Mouse (Mus musculus): Measurements from ENCODE around the gene Gpr37. TPM values are rescaled to one million over a fixed set of nuclear protein-coding genes. Genes with fewer than 3 reads are reported as not detected.

Gene Gpr37
- polyA plus RNA-seq, 1 experiment from 2014 or later: 2.9 TPM

GRCm38 (mm10) chr6:25686760-25687200 is 3.7 kb downstream of the Gpr37 start:
- peak overlapping the region; percentile 9 for H3K4me3 ChIP-seq (replicated peaks; ENCODE audit: low read length)
- H3K27me3 ChIP-seq (ENCODE audit: control insufficient read depth, insufficient read depth, low read length): peaks cover 5% of the 10 kb centered on the region; the same call in 1 of the 2 replicates
- no peak overlapping the region for H3K9ac ChIP-seq (ENCODE audit: low read length)
- 19% methylated on average over 3 of the region's 3 CpGs for WGBS
- no peak overlapping the region; the same call in 1 of the 2 replicates for H3K27ac ChIP-seq (ENCODE audit: low read length)
- H3K4me2 ChIP-seq (ENCODE audit: low read depth, low read length): peak overlapping the region; percentile 23; the same call in 1 of the 2 replicates
- H3K4me1 ChIP-seq (ENCODE audit: control insufficient read depth, insufficient read depth, low read length): peaks cover 9% of the 10 kb centered on the region; the same call in 1 of the 2 replicates
- no peak for ATAC-seq (ENCODE audit: insufficient read depth, low FRiP score)
- H3K9me3 ChIP-seq (replicated peaks; ENCODE audit: control insufficient read depth, low read length): no peaks in the 10 kb centered on the region
- no peaks in the 10 kb centered on the region for H3K36me3 ChIP-seq (ENCODE audit: control insufficient read depth, insufficient read depth, low read length)

- H3K27me3 ChIP-seq (ENCODE audit: control insufficient read depth, insufficient read depth, low read length): peaks cover 5% of the 10 kb centered on the region; the same call in 1 of the 2 replicates
- H3K27ac ChIP-seq (ENCODE audit: low read length): no peak overlapping the region
- H3K4me2 ChIP-seq (ENCODE audit: low read depth, low read length): no peak overlapping the region
- peaks cover 9% of the 10 kb centered on the region; the same call in 1 of the 2 replicates for H3K4me1 ChIP-seq (ENCODE audit: control insufficient read depth, insufficient read depth, low read length)
- H3K9ac ChIP-seq (ENCODE audit: low read length): no peak overlapping the region
- no peaks in the 10 kb centered on the region for H3K9me3 ChIP-seq (replicated peaks; ENCODE audit: control insufficient read depth, low read length)
- no peak overlapping the region for H3K4me3 ChIP-seq (replicated peaks; ENCODE audit: low read length)
- no peaks in the 10 kb centered on the region for H3K36me3 ChIP-seq (ENCODE audit: control insufficient read depth, insufficient read depth, low read length)
- no peak for ATAC-seq (ENCODE audit: insufficient read depth, low FRiP score)
- 78% methylated on average over 2 of the region's 2 CpGs for WGBS
These were observed 6.1 kb downstream of the Gpr37 start for GRCm38 (mm10) chr6:25684391-25684790.

GRCm38 (mm10) chr6:25675111-25675510 is 15.4 kb downstream of the Gpr37 start:
- 90% methylated on average over 4 of the region's 4 CpGs for WGBS
- Histone ChIP-seq H3K4me3 (replicated peaks; ENCODE audit: low read length) (no peak overlapping the region), H3K27ac (ENCODE audit: low read length) (no peak overlapping the region), H3K9ac (ENCODE audit: low read length) (no peak overlapping the region), H3K4me2 (ENCODE audit: low read depth, low read length) (no peak overlapping the region), H3K4me1 (ENCODE audit: control insufficient read depth, insufficient read depth, low read length) (no peaks in the 10 kb centered on the region), H3K36me3 (ENCODE audit: control insufficient read depth, insufficient read depth, low read length) (no peaks in the 10 kb centered on the region), H3K9me3 (replicated peaks; ENCODE audit: control insufficient read depth, low read length) (no peaks in the 10 kb centered on the region), H3K27me3 (ENCODE audit: control insufficient read depth, insufficient read depth, low read length) (no peaks in the 10 kb centered on the region)
- no peak for ATAC-seq (ENCODE audit: insufficient read depth, low FRiP score)

- no peak overlapping the region for H3K4me2 ChIP-seq (ENCODE audit: low read depth, low read length)
- H3K4me1 ChIP-seq (ENCODE audit: control insufficient read depth, insufficient read depth, low read length): no peaks in the 10 kb centered on the region
- no peaks in the 10 kb centered on the region for H3K27me3 ChIP-seq (ENCODE audit: control insufficient read depth, insufficient read depth, low read length)
- no peak overlapping the region for H3K9ac ChIP-seq (ENCODE audit: low read length)
- no peaks in the 10 kb centered on the region for H3K36me3 ChIP-seq (ENCODE audit: control insufficient read depth, insufficient read depth, low read length)
- H3K4me3 ChIP-seq (replicated peaks; ENCODE audit: low read length): no peak overlapping the region
- 74% methylated on average over 3 of the region's 3 CpGs for WGBS
- no peak for ATAC-seq (ENCODE audit: insufficient read depth, low FRiP score)
- no peak overlapping the region for H3K27ac ChIP-seq (ENCODE audit: low read length)
- no peaks in the 10 kb centered on the region for H3K9me3 ChIP-seq (replicated peaks; ENCODE audit: control insufficient read depth, low read length)
These were observed 16.7 kb downstream of the Gpr37 start for GRCm38 (mm10) chr6:25673801-25674200.

- H3K9me3 ChIP-seq (replicated peaks; ENCODE audit: control insufficient read depth, low read length): no peaks in the 10 kb centered on the region
- no peaks in the 10 kb centered on the region for H3K27me3 ChIP-seq (ENCODE audit: control insufficient read depth, insufficient read depth, low read length)
- no peak overlapping the region for H3K4me2 ChIP-seq (ENCODE audit: low read depth, low read length)
- H3K9ac ChIP-seq (ENCODE audit: low read length): no peak overlapping the region
- WGBS: 49% methylated on average over 4 of the region's 4 CpGs
- H3K4me1 ChIP-seq (ENCODE audit: control insufficient read depth, insufficient read depth, low read length): no peaks in the 10 kb centered on the region
- ATAC-seq (ENCODE audit: insufficient read depth, low FRiP score): no peak
- H3K27ac ChIP-seq (ENCODE audit: low read length): no peak overlapping the region
- no peaks in the 10 kb centered on the region for H3K36me3 ChIP-seq (ENCODE audit: control insufficient read depth, insufficient read depth, low read length)
- H3K4me3 ChIP-seq (replicated peaks; ENCODE audit: low read length): no peak overlapping the region
These were observed 20.4 kb downstream of the Gpr37 start for GRCm38 (mm10) chr6:25670150-25670549.

GRCm38 (mm10) chr6:25663942-25664341 is 26.6 kb downstream of the Gpr37 start:
- WGBS: 84% methylated on average over 2 of the region's 2 CpGs

GRCm38 (mm10) chr6:25659924-25660675 is 30.4 kb downstream of the Gpr37 start:
- Histone ChIP-seq H3K4me1 (ENCODE audit: control insufficient read depth, insufficient read depth, low read length) (no peaks in the 10 kb centered on the region), H3K4me3 (replicated peaks; ENCODE audit: low read length) (no peak overlapping the region), H3K27ac (ENCODE audit: low read length) (no peak overlapping the region), H3K36me3 (ENCODE audit: control insufficient read depth, insufficient read depth, low read length) (no peaks in the 10 kb centered on the region), H3K9ac (ENCODE audit: low read length) (no peak overlapping the region), H3K9me3 (replicated peaks; ENCODE audit: control insufficient read depth, low read length) (no peaks in the 10 kb centered on the region), H3K27me3 (ENCODE audit: control insufficient read depth, insufficient read depth, low read length) (no peaks in the 10 kb centered on the region), H3K4me2 (ENCODE audit: low read depth, low read length) (no peak overlapping the region)
- ATAC-seq (ENCODE audit: insufficient read depth, low FRiP score): no peak
- WGBS: 76% methylated on average over 3 of the region's 3 CpGs

More at GRCm38 (mm10) chr6:25663942-25664341, 26.6 kb downstream of the Gpr37 start:
- Histone ChIP-seq H3K4me1 (ENCODE audit: control insufficient read depth, insufficient read depth, low read length) (no peaks in the 10 kb centered on the region), H3K9me3 (replicated peaks; ENCODE audit: control insufficient read depth, low read length) (no peaks in the 10 kb centered on the region), H3K4me2 (ENCODE audit: low read depth, low read length) (no peak overlapping the region), H3K9ac (ENCODE audit: low read length) (no peak overlapping the region), H3K27ac (ENCODE audit: low read length) (no peak overlapping the region), H3K36me3 (ENCODE audit: control insufficient read depth, insufficient read depth, low read length) (no peaks in the 10 kb centered on the region), H3K4me3 (replicated peaks; ENCODE audit: low read length) (no peak overlapping the region), H3K27me3 (ENCODE audit: control insufficient read depth, insufficient read depth, low read length) (no peaks in the 10 kb centered on the region)
- ATAC-seq (ENCODE audit: insufficient read depth, low FRiP score): no peak

Other genes starting within 250 kb of the Gpr37 start
- 25.5 and 25.9 TPM in 2 replicates for gene Pot1a, start 118.5 kb upstream of the Gpr37 start, polyA plus RNA-seq (2015; fragmentation: Nextera tagmentation; extraction: Ambion mirVana)

All from stomach, embryonic 16.5 days (tissue).